Mouse (Mus musculus): Measurements from ENCODE around the gene Tubgcp4.

DNA sequence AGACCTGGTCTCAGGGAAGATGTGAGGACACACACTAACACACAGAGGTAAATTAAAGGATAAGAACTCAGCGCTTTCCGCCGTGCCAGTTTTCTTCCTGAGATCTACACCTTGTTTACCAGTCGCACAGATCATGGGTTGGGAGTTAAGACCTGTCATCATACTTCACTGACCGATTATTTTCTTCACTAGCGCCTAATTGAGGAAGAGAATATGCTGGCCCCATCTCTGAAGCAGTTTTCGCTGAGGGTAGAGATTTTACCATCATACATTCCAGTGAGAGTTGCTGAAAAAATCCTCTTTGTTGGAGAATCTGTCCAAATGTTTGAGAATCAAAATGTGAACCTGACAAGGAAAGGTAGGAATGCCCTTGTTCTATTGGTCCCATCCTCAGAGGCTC lies 13.7 kb downstream of the Tubgcp4 start:
- TF ChIP-seq CTCF (IDR thresholded peaks at IDR 0.05; ENCODE audit: extremely low read depth, insufficient read length, insufficient replicate concordance, low read depth, low read length) = no peak
- TF ChIP-seq POLR2A (IDR thresholded peaks at IDR 0.05; ENCODE audit: low read depth, low read length) = no peak
